Mouse (Mus musculus) forebrain, embryonic 12.5 days (tissue): ENCODE data around the gene Ccdc62. TPM values are rescaled to one million over a fixed set of nuclear protein-coding genes. Genes with fewer than 3 reads are reported as not detected.

Source experiments
- ATAC-seq: fragments of 200-750 bp; cut with Nextera tagmentation; 2 replicates; pipeline ENCODE4 v1.8.0; 2017; ENCODE audit warnings: moderate TSS enrichment; ENCODE audit not compliant: low FRiP score
- H3K27ac ChIP-seq: fragments of 300-500 bp; sonication (generic); 2 replicates; pipeline ENCODE4 v1.5.1; 2016; ENCODE audit warnings: mild to moderate bottlenecking
- H3K27me3 ChIP-seq: fragments of 300-500 bp; sonication (generic); 2 replicates; pipeline ENCODE4 v1.6.1; 2016; ENCODE audit warnings: mild to moderate bottlenecking
- H3K36me3 ChIP-seq: fragments of 300-500 bp; sonication (generic); replicated peaks from 2 replicates; pipeline ENCODE4 v1.6.1; 2016; ENCODE audit warnings: mild to moderate bottlenecking
- H3K4me1 ChIP-seq: fragments of 300-500 bp; sonication (generic); 2 replicates; pipeline ENCODE4 v1.6.1; 2016
- H3K4me2 ChIP-seq: fragments of 300-500 bp; sonication (generic); 2 replicates; pipeline ENCODE4 v1.6.1; 2016; ENCODE audit warnings: mild to moderate bottlenecking, moderate library complexity
- H3K4me3 ChIP-seq: fragments of 300-500 bp; sonication (generic); replicated peaks from 2 replicates; pipeline ENCODE4 v1.5.1; 2016; ENCODE audit warnings: mild to moderate bottlenecking
- H3K9ac ChIP-seq: fragments of 300-500 bp; sonication (generic); 2 replicates; pipeline ENCODE4 v1.6.1; 2016; ENCODE audit warnings: mild to moderate bottlenecking
- H3K9me3 ChIP-seq: fragments of 300-500 bp; sonication (generic); 2 replicates; pipeline ENCODE4 v1.6.1; 2016
- WGBS: fragments of 180-500 bp; shearing (Covaris S2); methylation state at CpG from one replicate; pipeline ENCODE4 v1.1.7; 2016; 5-methylcytosine and 5-hydroxymethylcytosine counted together
- polyA plus RNA-seq: library from polyadenylated mRNA; unstranded; fragments of >200 nt; fragmentation: Nextera tagmentation; extraction: Ambion mirVana; gene quantifications from 2 replicates; pipeline ENCODE4 v1.2.1, GENCODE M21; 2016

Gene Ccdc62
- polyA plus RNA-seq, 1 experiment from 2014 or later, result 5.6 TPM

GRCm38 (mm10) chr5:123946546-123946945 is 16.1 kb downstream of the Ccdc62 start:
- WGBS, result 66% methylated on average over 4 of the region's 4 CpGs
- Histone ChIP-seq H3K9me3 (no peaks in the 10 kb centered on the region), H3K4me2 (no peak overlapping the region)

DNA sequence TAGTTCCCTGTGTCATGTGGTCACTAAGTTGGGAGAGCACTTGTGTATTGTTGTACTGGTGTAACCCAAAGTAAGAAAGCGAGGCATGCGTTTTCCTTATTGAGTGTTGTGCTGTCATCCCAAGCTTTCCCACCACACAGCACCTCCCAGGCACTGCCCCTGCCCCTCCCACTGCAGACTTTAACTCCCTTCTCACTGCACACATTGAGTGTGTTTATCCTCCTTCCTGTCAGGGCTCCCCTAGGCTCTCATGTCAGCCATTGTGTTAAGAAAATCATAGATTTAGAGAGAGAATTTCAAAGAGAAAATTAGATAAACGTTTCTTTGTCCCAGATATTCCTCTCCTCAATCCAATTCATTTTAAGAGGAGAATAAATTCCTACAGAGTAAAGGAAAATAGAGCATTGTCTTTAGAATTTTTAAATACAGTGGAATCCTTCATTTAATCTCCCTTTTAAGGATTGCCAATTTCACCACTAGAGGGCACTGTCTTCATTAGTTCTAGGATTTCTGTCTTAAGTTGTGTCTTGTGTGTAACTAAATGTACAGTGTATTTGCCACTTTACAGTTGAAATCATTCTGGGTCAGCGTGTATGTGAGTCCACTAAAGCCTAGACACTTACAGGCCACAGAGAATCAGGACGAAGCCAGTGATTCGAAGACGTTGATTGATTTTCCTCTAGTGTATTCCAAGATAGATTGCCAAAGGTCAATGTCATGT is 16.7 kb downstream of the Ccdc62 start:
- no peak for ATAC-seq
- Histone ChIP-seq H3K27me3 (no peaks in the 10 kb centered on the region), H3K27ac (no peak overlapping the region), H3K9ac (no peak overlapping the region), H3K9me3 (no peaks in the 10 kb centered on the region), H3K4me1 (no peaks in the 10 kb centered on the region; the same call in 1 of the 2 replicates), H3K4me3 (no peak overlapping the region), H3K4me2 (no peak overlapping the region), H3K36me3 (no peaks in the 10 kb centered on the region)
- 55% methylated on average over 7 of the region's 7 CpGs for WGBS

More at GRCm38 (mm10) chr5:123946546-123946945, 16.1 kb downstream of the Ccdc62 start:
- Histone ChIP-seq H3K36me3 (no peaks in the 10 kb centered on the region), H3K9ac (no peak overlapping the region), H3K27me3 (no peaks in the 10 kb centered on the region), H3K4me1 (no peaks in the 10 kb centered on the region; the same call in 1 of the 2 replicates), H3K27ac (no peak overlapping the region), H3K4me3 (no peak overlapping the region)
- ATAC-seq, result no peak

- no peak overlapping the region for H3K27ac ChIP-seq
- H3K27me3 ChIP-seq, result no peaks in the 10 kb centered on the region
- no peak overlapping the region for H3K4me3 ChIP-seq
- H3K9me3 ChIP-seq, result no peaks in the 10 kb centered on the region
- no peaks in the 10 kb centered on the region for H3K4me1 ChIP-seq
- ATAC-seq, result no peak
- H3K4me2 ChIP-seq, result no peak overlapping the region
- no peak overlapping the region for H3K9ac ChIP-seq
- no peaks in the 10 kb centered on the region for H3K36me3 ChIP-seq
- 63% methylated on average over 5 of the region's 5 CpGs for WGBS
Observed at GRCm38 (mm10) chr5:123952365-123953045, 22.0 kb downstream of the Ccdc62 start.

DNA sequence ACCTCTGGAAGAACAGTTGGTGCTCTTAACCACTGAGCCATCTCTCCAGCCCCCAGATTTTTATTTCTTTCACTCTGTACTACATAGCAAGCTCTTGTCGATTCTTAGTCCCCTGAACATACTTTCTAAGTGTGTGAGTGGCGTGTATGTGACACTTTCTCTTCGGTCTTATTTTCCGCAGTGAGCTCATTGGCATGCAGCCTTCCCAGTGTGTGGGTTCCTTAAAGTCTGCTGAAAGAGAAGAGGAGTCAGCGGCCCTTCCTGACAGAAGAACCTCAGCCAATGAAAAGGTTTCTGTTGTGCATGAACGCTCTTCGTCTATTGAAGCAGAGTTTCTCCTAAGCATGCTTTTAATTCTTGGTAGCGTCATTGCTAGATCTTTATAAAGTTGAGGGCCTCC is 26.7 kb downstream of the Ccdc62 start:
- 86% methylated on average over 8 of the region's 8 CpGs for WGBS
- no peaks in the 10 kb centered on the region for H3K9me3 ChIP-seq
- H3K4me3 ChIP-seq, result no peak overlapping the region
- H3K36me3 ChIP-seq, result no peaks in the 10 kb centered on the region
- H3K27me3 ChIP-seq, result no peaks in the 10 kb centered on the region
- no peaks in the 10 kb centered on the region for H3K4me1 ChIP-seq
- no peak overlapping the region for H3K4me2 ChIP-seq
- H3K9ac ChIP-seq, result no peak overlapping the region
- no peak for ATAC-seq
- no peak overlapping the region for H3K27ac ChIP-seq

GRCm38 (mm10) chr5:123959018-123959417 is 28.5 kb downstream of the Ccdc62 start:
- Histone ChIP-seq H3K9ac (no peak overlapping the region), H3K27me3 (no peaks in the 10 kb centered on the region), H3K36me3 (no peaks in the 10 kb centered on the region), H3K4me1 (no peaks in the 10 kb centered on the region), H3K27ac (no peak overlapping the region), H3K4me3 (no peak overlapping the region), H3K9me3 (no peaks in the 10 kb centered on the region), H3K4me2 (no peak overlapping the region)
- WGBS, result 73% methylated on average over 3 of the region's 3 CpGs
- ATAC-seq, result no peak

- Histone ChIP-seq H3K4me1 (no peaks in the 10 kb centered on the region), H3K9ac (no peak overlapping the region), H3K27me3 (no peaks in the 10 kb centered on the region), H3K4me2 (no peak overlapping the region), H3K36me3 (no peaks in the 10 kb centered on the region), H3K4me3 (no peak overlapping the region), H3K9me3 (no peaks in the 10 kb centered on the region), H3K27ac (no peak overlapping the region)
- WGBS, result 86% methylated on average over 8 of the region's 8 CpGs
- ATAC-seq, result no peak
Observed at GRCm38 (mm10) chr5:123960129-123960528, 29.6 kb downstream of the Ccdc62 start.

DNA sequence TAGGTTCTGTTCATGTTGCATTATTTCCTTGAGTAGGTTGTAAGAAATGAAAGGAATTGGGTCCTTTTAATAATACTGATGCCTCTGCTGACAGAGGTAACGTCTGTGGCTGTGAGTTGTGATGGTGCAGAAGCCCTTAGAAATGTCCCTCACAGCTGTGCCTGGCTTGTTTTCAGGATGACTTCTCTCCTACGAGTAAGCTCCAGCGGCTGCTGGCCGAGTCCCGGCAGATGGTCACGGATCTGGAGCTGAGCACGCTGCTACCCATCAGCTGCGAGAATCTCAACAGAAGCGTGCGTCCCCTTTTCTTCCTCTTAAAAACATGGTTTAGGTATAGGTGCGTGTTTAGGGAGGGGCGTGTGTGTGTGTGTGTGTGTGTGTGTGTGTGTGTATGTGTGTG is 30.6 kb downstream of the Ccdc62 start:
- H3K27ac ChIP-seq, result no peak overlapping the region
- WGBS, result 89% methylated on average over 11 of the region's 12 CpGs

GRCm38 (mm10) chr5:123964208-123964607 is 33.7 kb downstream of the Ccdc62 start:
- no peaks in the 10 kb centered on the region for H3K9me3 ChIP-seq
- no peak overlapping the region for H3K4me2 ChIP-seq
- H3K27me3 ChIP-seq, result no peaks in the 10 kb centered on the region
- no peak overlapping the region for H3K27ac ChIP-seq
- no peak overlapping the region for H3K9ac ChIP-seq
- ATAC-seq, result no peak
- no peaks in the 10 kb centered on the region for H3K36me3 ChIP-seq
- H3K4me1 ChIP-seq, result no peaks in the 10 kb centered on the region
- no peak overlapping the region for H3K4me3 ChIP-seq
- WGBS, result 95% methylated on average over 4 of the region's 4 CpGs

More for the DNA sequence above, 30.6 kb downstream of the Ccdc62 start:
- Histone ChIP-seq H3K4me1 (no peaks in the 10 kb centered on the region), H3K9me3 (no peaks in the 10 kb centered on the region), H3K9ac (no peak overlapping the region), H3K36me3 (no peaks in the 10 kb centered on the region), H3K4me3 (no peak overlapping the region), H3K27me3 (no peaks in the 10 kb centered on the region), H3K4me2 (no peak overlapping the region)
- ATAC-seq, result no peak

DNA sequence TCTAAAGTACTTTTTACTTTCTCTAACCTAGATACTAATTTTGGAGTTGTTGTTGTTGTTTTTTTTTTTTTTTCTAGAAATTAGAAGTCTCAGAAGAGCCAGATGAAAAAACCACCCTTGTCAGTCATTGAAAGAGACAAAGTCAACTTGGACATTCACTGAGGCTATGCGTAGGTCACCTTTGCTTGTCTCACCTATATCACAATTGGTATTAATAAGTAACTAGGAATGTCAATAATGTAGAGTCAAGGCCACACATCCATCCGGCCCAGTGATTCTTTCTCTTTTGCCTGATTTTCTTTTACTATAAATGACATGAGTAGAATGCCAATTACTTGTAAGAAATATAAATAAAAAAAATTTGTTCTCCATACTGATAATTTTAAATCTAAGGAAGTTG is 36.3 kb downstream of the Ccdc62 start:
- H3K4me1 ChIP-seq, result no peaks in the 10 kb centered on the region
- peaks cover 5% of the 10 kb centered on the region; the same call in 1 of the 2 replicates for H3K27me3 ChIP-seq
- H3K27ac ChIP-seq, result no peak overlapping the region
- no peak overlapping the region for H3K4me2 ChIP-seq
- H3K9me3 ChIP-seq, result no peaks in the 10 kb centered on the region
- no peak overlapping the region for H3K9ac ChIP-seq
- ATAC-seq, result no peak
- 90% methylated on average over 2 of the region's 2 CpGs for WGBS
- H3K4me3 ChIP-seq, result no peak overlapping the region
- H3K36me3 ChIP-seq, result no peaks in the 10 kb centered on the region

DNA sequence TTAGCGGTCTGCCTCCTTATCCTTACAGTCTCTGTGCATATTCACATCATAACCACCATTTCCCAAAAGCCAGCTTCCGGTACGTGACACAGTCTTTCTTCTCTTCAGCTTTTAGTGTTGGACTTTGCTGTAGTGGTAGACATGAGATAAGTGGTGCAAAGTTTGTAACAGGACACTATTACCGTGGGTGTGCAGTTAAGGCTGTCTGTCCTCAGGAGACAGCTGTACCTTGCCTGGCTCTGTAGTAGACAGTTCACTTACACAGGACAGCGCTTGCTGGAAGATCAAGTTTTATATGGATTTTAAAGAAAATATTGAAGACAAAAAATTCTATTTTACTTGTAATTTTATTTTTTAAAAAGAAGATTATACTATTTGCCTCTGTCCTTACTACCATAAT is 38.0 kb downstream of the Ccdc62 start:
- no peaks in the 10 kb centered on the region for H3K9me3 ChIP-seq
- H3K4me2 ChIP-seq, result no peak overlapping the region
- H3K4me3 ChIP-seq, result no peak overlapping the region
- WGBS, result 92% methylated on average over 5 of the region's 5 CpGs
- peaks cover 5% of the 10 kb centered on the region for H3K4me1 ChIP-seq
- peaks cover 16% of the 10 kb centered on the region for H3K27me3 ChIP-seq
- H3K9ac ChIP-seq, result no peak overlapping the region
- no peak for ATAC-seq
- no peak overlapping the region for H3K27ac ChIP-seq
- H3K36me3 ChIP-seq, result no peaks in the 10 kb centered on the region

DNA sequence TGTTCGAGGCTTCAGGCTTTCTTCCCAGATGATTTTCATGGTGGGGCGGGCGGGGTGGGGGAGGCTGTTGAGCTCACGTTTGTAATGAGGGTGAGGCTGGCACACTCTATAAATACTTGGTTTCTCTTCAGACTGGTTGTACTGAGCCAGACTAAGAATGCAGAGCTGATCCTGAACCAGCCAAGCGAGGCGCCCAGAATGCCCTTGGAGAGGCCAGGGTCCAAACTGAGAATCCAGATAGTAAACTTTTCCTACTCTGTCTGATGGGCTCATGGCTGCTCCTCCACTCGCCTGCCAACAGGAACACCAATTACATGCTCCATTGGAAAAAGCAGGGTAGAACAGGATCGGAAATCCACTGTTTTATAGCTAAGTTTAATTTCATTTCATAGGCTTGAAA is 38.7 kb downstream of the Ccdc62 start:
- peaks cover 6% of the 10 kb centered on the region for H3K4me1 ChIP-seq
- no peaks in the 10 kb centered on the region for H3K36me3 ChIP-seq
- no peak overlapping the region for H3K9ac ChIP-seq
- WGBS, result 68% methylated on average over 8 of the region's 8 CpGs
- H3K27ac ChIP-seq, result no peak overlapping the region
- no peak overlapping the region for H3K4me3 ChIP-seq
- H3K27me3 ChIP-seq, result peaks cover 17% of the 10 kb centered on the region
- H3K9me3 ChIP-seq, result no peaks in the 10 kb centered on the region
- H3K4me2 ChIP-seq, result no peak overlapping the region
- ATAC-seq, result no peak

GRCm38 (mm10) chr5:123970576-123970975 is 40.1 kb downstream of the Ccdc62 start:
- 89% methylated on average over 4 of the region's 4 CpGs for WGBS
- Histone ChIP-seq H3K36me3 (no peaks in the 10 kb centered on the region), H3K9me3 (no peaks in the 10 kb centered on the region), H3K4me1 (peaks cover 13% of the 10 kb centered on the region), H3K27me3 (peaks cover 27% of the 10 kb centered on the region), H3K27ac (no peak overlapping the region), H3K4me2 (no peak overlapping the region), H3K9ac (no peak overlapping the region), H3K4me3 (no peak overlapping the region)
- ATAC-seq, result no peak

DNA sequence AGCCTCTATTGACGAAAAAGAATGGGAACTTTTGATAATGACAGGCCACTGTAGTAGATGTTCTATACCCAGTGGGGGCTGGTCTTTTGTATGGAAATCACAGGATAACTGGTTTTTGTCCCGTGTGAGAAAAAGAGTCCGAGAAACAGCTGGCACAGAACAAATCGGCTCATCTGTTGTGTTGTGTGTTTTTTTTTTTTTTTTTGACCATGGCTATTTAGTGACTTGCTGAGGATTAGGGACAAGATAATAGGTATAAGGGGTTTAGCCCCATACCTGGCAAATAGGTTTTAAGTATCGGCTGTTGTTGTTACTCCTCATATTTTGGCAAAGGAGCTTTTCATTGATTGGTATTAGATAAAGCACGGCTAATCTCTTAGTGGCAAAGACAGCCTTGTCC is 42.0 kb downstream of the Ccdc62 start:
- H3K27me3 ChIP-seq, result peaks cover 36% of the 10 kb centered on the region
- 68% methylated on average over 6 of the region's 6 CpGs for WGBS
- no peak overlapping the region for H3K4me3 ChIP-seq
- H3K9ac ChIP-seq, result no peak overlapping the region
- no peak overlapping the region for H3K27ac ChIP-seq
- H3K4me2 ChIP-seq, result no peak overlapping the region
- H3K9me3 ChIP-seq, result no peaks in the 10 kb centered on the region
- H3K36me3 ChIP-seq, result no peaks in the 10 kb centered on the region
- H3K4me1 ChIP-seq, result peaks cover 13% of the 10 kb centered on the region
- no peak for ATAC-seq
